Mouse (Mus musculus) ES-CJ7 (cell line): Measurements from ENCODE around the gene Gm11168.
"Not testable (repeated sequence)": the region's sequence is repeated elsewhere in the genome, so short reads cannot be mapped to it uniquely, and the experiment has no call there.

Experiments used
- DNase-seq: peaks from one replicate; pipeline ENCODE4 v3.0.0; 2011; ENCODE audit warnings: low read depth, low spot score

Gm11168 gene

DNA sequence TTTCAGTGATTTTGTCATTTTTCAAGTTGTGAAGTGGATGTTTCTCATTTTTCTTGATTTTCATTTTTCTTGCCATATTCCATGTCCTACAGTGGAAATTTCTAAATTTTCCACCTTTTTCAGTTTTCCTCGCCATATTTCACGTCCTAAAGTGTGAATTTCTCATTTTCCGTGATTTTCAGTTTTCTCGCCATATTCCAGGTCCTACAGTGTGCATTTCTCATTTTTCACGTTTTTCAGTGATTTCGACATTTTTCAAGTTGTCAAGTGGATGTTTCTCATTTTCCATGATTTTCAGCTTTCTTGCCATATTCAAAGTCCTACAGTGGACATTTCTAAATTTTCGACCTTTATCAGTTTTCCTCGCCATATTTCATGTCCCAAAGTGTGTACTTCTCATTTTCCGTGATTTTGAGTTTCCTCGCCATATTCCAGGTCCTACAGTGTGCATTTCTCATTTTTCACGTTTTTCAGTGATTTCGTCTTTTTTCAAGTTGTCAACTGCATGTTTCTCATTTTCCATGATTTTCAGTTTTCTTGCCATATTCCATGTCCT, 21.8 kb downstream of the Gm11168 start, which contains the start of gene Gm10717:
Gm10717 (plus strand) TSS at position 506 of the 556 bp plus-strand sequence.
- DNase-seq: not testable (repeated sequence)

DNA sequence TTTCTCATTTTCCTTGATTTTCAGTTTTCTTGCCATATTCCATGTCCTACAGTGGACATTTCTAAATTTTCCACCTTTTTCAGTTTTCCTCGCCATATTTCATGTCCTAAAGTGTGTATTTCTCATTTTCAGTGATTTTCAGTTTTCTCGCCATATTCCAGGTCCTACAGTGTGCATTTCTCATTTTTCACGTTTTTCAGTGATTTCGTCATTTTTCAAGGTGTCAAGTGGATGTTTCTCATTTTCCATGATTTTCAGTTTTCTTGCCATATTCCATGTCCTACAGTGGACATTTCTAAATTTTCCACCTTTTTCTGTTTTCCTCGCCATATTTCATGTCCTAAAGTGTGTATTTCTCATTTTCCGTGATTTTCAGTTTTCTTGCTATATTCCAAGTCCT, 22.5 kb downstream of the Gm11168 start:
- DNase-seq: not testable (repeated sequence)

DNA sequence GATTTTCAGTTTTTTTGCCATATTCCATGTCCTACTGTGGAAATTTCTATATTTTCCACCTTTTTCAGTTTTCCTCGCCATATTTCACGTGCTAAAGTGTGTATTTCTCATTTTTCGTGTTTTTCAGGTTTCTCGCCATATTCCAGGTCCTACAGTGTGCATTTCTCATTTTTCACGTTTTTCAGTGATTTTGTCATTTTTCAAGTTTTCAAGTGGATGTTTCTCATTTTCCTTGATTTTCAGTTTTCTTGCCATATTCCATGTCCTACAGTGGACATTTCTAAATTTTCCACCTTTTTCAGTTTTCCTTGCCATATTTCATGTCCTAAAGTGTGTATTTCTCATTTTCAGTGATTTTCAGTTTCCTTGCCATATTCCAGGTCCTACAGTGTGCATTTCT, 23.0 kb downstream of the Gm11168 start:
- not testable (repeated sequence) for DNase-seq

DNA sequence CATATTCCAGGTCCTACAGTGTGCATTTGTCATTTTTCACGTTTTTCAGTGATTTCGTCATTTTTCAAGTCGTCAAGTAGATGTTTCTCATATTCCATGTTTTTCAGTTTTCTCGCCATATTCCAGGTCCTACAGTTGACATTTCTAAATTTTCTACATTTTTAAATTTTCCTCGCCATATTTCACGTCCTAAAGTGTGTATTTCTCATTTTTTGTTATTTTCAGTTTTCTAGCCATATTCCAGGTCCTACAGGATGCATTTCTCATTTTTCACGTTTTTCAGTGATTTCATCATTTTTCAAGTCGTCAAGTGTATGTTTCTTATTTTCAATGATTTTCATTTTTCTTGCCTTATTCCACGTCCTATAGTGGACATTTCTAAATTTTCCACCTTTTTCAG, 23.6 kb downstream of the Gm11168 start:
- not testable (repeated sequence) for DNase-seq

DNA sequence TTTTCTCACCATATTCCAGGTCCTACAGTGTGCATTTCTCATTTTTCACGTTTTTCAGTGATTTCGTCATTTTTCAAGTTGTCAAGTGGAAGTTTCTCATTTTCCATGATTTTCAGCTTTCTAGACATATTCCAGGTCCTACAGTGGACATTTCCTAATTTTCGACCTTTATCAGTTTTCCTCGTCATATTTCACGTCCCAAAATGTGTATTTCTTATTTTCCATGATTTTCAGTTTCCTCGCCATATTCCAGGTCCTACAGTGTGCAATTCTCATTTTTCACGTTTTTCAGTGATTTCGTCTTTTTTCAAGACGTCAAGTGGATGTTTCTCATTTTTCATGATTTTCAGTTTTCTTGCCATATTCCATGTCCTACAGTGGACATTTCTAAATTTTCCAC, 24.1 kb downstream of the Gm11168 start:
- peak; percentile 50 for DNase-seq

DNA sequence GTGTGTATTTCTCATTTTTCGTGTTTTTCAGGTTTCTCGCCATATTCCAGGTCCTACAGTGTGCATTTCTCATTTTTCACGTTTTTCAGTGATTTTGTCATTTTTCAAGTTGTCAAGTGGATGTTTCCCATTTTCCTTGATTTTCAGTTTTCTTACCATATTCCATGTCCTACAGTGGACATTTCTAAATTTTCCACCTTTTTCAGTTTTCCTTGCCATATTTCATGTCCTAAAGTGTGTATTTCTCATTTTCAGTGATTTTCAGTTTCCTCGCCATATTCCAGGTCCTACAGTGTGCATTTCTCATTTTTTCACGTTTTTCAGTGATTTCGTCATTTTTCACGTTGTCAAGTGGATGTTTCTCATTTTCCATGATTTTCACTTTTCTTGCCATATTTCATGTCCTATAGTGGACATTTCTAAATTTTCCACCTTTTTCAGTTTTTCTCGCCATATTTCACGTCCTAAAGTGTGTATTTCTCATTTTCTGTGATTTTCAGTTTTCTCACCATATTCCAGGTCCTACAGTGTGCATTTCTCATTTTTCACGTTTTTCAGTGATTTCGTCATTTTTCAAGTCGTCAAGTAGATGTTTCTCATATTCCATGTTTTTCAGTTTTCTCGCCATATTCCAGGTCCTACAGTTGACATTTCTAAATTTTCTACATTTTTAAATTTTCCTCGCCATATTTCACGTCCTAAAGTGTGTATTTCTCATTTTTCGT, 26.3 kb downstream of the Gm11168 start:
- not testable (repeated sequence) for DNase-seq

DNA sequence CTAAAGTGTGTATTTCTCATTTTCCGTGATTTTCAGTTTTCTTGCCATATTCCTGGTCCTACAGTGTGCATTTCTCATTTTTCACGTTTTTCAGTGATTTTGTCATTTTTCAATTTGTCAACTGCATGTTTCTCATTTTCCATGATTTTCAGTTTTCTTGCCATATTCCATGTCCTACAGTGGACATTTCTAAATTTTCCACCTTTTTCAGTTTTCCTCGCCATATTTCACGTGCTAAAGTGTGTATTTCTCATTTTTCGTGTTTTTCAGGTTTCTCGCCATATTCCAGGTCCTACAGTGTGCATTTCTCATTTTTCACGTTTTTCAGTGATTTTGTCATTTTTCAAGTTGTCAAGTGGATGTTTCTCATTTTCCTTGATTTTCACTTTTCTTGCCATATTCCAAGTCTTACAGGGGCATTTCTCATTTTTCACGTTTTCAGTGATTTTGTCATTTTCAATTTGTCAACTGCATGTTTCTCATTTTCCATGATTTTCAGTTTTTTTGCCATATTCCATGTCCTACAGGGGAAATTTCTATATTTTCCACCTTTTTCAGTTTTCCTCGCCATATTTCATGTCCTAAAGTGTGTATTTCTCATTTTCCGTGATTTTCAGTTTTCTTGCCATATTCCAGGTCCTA, 27.7 kb downstream of the Gm11168 start:
- DNase-seq: peak; percentile 83

DNA sequence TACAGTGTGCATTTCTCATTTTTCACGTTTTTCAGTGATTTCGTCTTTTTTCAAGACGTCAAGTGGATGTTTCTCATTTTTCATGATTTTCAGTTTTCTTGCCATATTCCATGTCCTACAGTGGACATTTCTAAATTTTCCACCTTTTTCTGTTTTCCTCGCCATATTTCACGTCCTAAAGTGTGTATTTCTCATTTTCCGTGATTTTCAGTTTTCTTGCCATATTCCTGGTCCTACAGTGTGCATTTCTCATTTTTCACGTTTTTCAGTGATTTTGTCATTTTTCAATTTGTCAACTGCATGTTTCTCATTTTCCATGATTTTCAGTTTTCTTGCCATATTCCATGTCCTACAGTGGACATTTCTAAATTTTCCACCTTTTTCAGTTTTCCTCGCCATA, 31.2 kb downstream of the Gm11168 start, which contains the start of gene Gm17535:
Gm17535 (plus strand) TSS at position 301 of the 400 bp plus-strand sequence.
- DNase-seq: not testable (repeated sequence)

DNA sequence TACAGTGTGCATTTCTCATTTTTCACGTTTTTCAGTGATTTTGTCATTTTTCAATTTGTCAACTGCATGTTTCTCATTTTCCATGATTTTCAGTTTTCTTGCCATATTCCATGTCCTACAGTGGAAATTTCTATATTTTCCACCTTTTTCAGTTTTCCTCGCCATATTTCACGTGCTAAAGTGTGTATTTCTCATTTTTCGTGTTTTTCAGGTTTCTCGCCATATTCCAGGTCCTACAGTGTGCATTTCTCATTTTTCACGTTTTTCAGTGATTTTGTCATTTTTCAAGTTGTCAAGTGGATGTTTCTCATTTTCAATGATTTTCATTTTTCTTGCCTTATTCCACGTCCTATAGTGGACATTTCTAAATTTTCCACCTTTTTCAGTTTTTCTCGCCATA, 33.4 kb downstream of the Gm11168 start, which contains the start of gene Gm10715:
Gm10715 (plus strand) TSS at position 301 of the 400 bp plus-strand sequence.
- not testable (repeated sequence) for DNase-seq

DNA sequence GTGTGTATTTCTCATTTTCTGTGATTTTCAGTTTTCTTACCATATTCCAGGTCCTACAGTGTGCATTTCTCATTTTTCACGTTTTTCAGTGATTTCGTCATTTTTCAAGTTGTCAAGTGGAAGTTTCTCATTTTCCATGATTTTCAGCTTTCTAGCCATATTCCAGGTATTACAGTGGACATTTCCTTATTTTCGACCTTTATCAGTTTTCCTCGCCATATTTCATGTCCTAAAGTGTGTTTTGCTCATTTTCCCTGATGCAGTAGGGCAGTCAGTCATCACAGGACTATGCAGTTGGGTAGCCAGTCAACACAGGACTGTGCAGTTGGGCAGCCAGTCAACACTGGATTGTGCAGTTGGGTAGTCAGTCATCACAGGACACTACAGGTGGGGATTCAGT, 35.0 kb downstream of the Gm11168 start:
- peak; percentile 6 for DNase-seq
